Mouse (Mus musculus): ENCODE measurements around the gene 1810046K07Rik. TPM values are rescaled to one million over a fixed set of nuclear protein-coding genes. Genes with fewer than 3 reads are reported as not detected.

1810046K07Rik gene
- total and polyA plus RNA-seq, 2 experiments from 2014 or later, result not detected

- 89% methylated on average over 9 of the region's 9 CpGs for WGBS
- DNase-seq (no peak), ATAC-seq (no peak)
- Histone ChIP-seq H3K9ac (no peak overlapping the region), H3K9me3 (ENCODE audit: low read length) (no peaks in the 10 kb centered on the region), H3K4me3 (ENCODE audit: low read depth, low read length) (no peak overlapping the region), H3K36me3 (ENCODE audit: insufficient read depth) (no peaks in the 10 kb centered on the region), H3K27me3 (ENCODE audit: insufficient read depth, low read length) (no peaks in the 10 kb centered on the region), H3K4me1 (ENCODE audit: insufficient read depth) (no peaks in the 10 kb centered on the region), H3K27ac (ENCODE audit: low read depth, low read length) (no peak overlapping the region), H3K4me2 (ENCODE audit: low read depth) (no peak overlapping the region)
- TF ChIP-seq CTCF (IDR thresholded peaks at IDR 0.05; ENCODE audit: low read depth), result no peak
Observed at GRCm38 (mm10) chr9:51345768-51346167, 17.1 kb upstream of the 1810046K07Rik start.

GRCm38 (mm10) chr9:51335294-51336010 lies 6.7 kb upstream of the 1810046K07Rik start:
- H3K4me3 ChIP-seq (ENCODE audit: low read depth, low read length), result no peak overlapping the region
- H3K27me3 ChIP-seq (ENCODE audit: insufficient read depth, low read length), result no peaks in the 10 kb centered on the region
- H3K4me2 ChIP-seq (ENCODE audit: low read depth), result peak overlapping the region; percentile 18; the same call in 1 of the 2 replicates
- ATAC-seq (peak; percentile 96), DNase-seq (peak; percentile 94)
- no peak overlapping the region for H3K9ac ChIP-seq
- H3K9me3 ChIP-seq (ENCODE audit: low read length), result no peaks in the 10 kb centered on the region
- H3K36me3 ChIP-seq (ENCODE audit: insufficient read depth), result no peaks in the 10 kb centered on the region
- WGBS, result 27% methylated on average over 8 of the region's 8 CpGs
- no peak overlapping the region for H3K27ac ChIP-seq (ENCODE audit: low read depth, low read length)
- TF ChIP-seq CTCF (IDR thresholded peaks at IDR 0.05; ENCODE audit: low read depth), result peak; percentile 99
- H3K4me1 ChIP-seq (ENCODE audit: insufficient read depth), result no peaks in the 10 kb centered on the region

- Histone ChIP-seq H3K27me3 (ENCODE audit: insufficient read depth, low read length) (no peaks in the 10 kb centered on the region), H3K4me2 (ENCODE audit: low read depth) (no peak overlapping the region), H3K4me1 (ENCODE audit: insufficient read depth) (no peaks in the 10 kb centered on the region), H3K9me3 (ENCODE audit: low read length) (no peaks in the 10 kb centered on the region), H3K9ac (no peak overlapping the region), H3K27ac (ENCODE audit: low read depth, low read length) (no peak overlapping the region), H3K36me3 (ENCODE audit: insufficient read depth) (no peaks in the 10 kb centered on the region), H3K4me3 (ENCODE audit: low read depth, low read length) (no peak overlapping the region)
- no peak for TF ChIP-seq CTCF (IDR thresholded peaks at IDR 0.05; ENCODE audit: low read depth)
- DNase-seq (no peak), ATAC-seq (no peak)
- 94% methylated on average over 13 of the region's 13 CpGs for WGBS
Observed at GRCm38 (mm10) chr9:51331449-51332238, 2.9 kb upstream of the 1810046K07Rik start.

DNA sequence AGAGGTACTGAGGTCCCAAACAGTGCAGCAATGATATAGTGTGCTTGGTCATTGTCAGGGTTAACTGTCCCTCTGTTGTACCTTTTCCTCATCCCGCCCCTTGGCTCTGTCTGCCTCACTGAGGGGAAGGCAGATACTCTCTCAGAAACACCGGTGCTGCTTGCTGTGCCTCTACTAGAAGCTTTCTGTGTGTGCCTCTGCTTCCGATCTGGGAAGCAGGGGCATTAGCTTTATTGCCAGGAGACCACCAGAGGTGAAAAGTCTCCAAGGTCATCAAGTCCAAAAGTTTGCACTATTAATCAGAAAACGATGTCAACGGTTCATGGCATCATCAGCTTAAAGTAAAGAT lies 1.2 kb downstream of the 1810046K07Rik start:
- Histone ChIP-seq H3K27me3 (ENCODE audit: insufficient read depth, low read length) (no peaks in the 10 kb centered on the region), H3K4me3 (ENCODE audit: low read depth, low read length) (no peak overlapping the region), H3K4me1 (ENCODE audit: insufficient read depth) (no peaks in the 10 kb centered on the region), H3K27ac (ENCODE audit: low read depth, low read length) (no peak overlapping the region), H3K9ac (no peak overlapping the region), H3K36me3 (ENCODE audit: insufficient read depth) (no peaks in the 10 kb centered on the region), H3K9me3 (ENCODE audit: low read length) (no peaks in the 10 kb centered on the region), H3K4me2 (ENCODE audit: low read depth) (no peak overlapping the region)
- DNase-seq (no peak), ATAC-seq (no peak)
- TF ChIP-seq CTCF (IDR thresholded peaks at IDR 0.05; ENCODE audit: low read depth), result no peak
- 92% methylated on average over 5 of the region's 5 CpGs for WGBS

- Histone ChIP-seq H3K36me3 (ENCODE audit: insufficient read depth) (no peaks in the 10 kb centered on the region), H3K4me3 (ENCODE audit: low read depth, low read length) (no peak overlapping the region), H3K4me2 (ENCODE audit: low read depth) (no peak overlapping the region), H3K4me1 (ENCODE audit: insufficient read depth) (no peaks in the 10 kb centered on the region), H3K9ac (no peak overlapping the region), H3K9me3 (ENCODE audit: low read length) (no peaks in the 10 kb centered on the region), H3K27ac (ENCODE audit: low read depth, low read length) (no peak overlapping the region), H3K27me3 (ENCODE audit: insufficient read depth, low read length) (no peaks in the 10 kb centered on the region)
- DNase-seq (no peak), ATAC-seq (no peak)
- TF ChIP-seq CTCF (IDR thresholded peaks at IDR 0.05; ENCODE audit: low read depth), result no peak
- WGBS, result 86% methylated on average over 11 of the region's 11 CpGs
Observed at GRCm38 (mm10) chr9:51326619-51327554, 1.8 kb downstream of the 1810046K07Rik start.

GRCm38 (mm10) chr9:51324406-51325065 lies 4.2 kb downstream of the 1810046K07Rik start:
- ATAC-seq (no peak), DNase-seq (no peak)
- H3K9ac ChIP-seq, result no peak overlapping the region
- no peaks in the 10 kb centered on the region for H3K27me3 ChIP-seq (ENCODE audit: insufficient read depth, low read length)
- no peak overlapping the region for H3K27ac ChIP-seq (ENCODE audit: low read depth, low read length)
- no peak overlapping the region for H3K4me2 ChIP-seq (ENCODE audit: low read depth)
- no peaks in the 10 kb centered on the region for H3K36me3 ChIP-seq (ENCODE audit: insufficient read depth)
- no peak for TF ChIP-seq CTCF (IDR thresholded peaks at IDR 0.05; ENCODE audit: low read depth)
- H3K4me1 ChIP-seq (ENCODE audit: insufficient read depth), result no peaks in the 10 kb centered on the region
- no peak overlapping the region for H3K4me3 ChIP-seq (ENCODE audit: low read depth, low read length)
- WGBS, result 86% methylated on average over 7 of the region's 7 CpGs
- no peaks in the 10 kb centered on the region for H3K9me3 ChIP-seq (ENCODE audit: low read length)

All from forebrain, postnatal 0 days (tissue).